Mouse (Mus musculus) embryonic facial prominence, embryonic 12.5 days (tissue): Measurements from ENCODE around the gene Olfr166. TPM values are rescaled to one million over a fixed set of nuclear protein-coding genes. Genes with fewer than 3 reads are reported as not detected.
"Not testable (repeated sequence)": the region's sequence is repeated elsewhere in the genome, so short reads cannot be mapped to it uniquely, and the experiment has no call there.

Experiments
- ATAC-seq: fragments of 200-750 bp; cut with Nextera tagmentation; 2 replicates; pipeline ENCODE4 v1.8.0; 2017; ENCODE audit not compliant: insufficient number of reproducible peaks, insufficient read depth, low FRiP score, low TSS enrichment
- H3K27ac ChIP-seq: fragments of 300-500 bp; sonication (generic); 2 replicates; pipeline ENCODE4 v1.5.1; 2016; ENCODE audit warnings: mild to moderate bottlenecking
- H3K27me3 ChIP-seq: fragments of 300-500 bp; sonication (generic); 2 replicates; pipeline ENCODE4 v1.6.1; 2016; ENCODE audit warnings: mild to moderate bottlenecking, moderate library complexity
- H3K36me3 ChIP-seq: fragments of 300-500 bp; sonication (generic); 2 replicates; pipeline ENCODE4 v1.6.1; 2016; ENCODE audit warnings: mild to moderate bottlenecking
- H3K4me1 ChIP-seq: fragments of 300-500 bp; sonication (generic); 2 replicates; pipeline ENCODE4 v1.6.1; 2016
- H3K4me2 ChIP-seq: fragments of 300-500 bp; sonication (generic); replicated peaks from 2 replicates; pipeline ENCODE4 v1.6.1; 2016; ENCODE audit warnings: mild to moderate bottlenecking, moderate library complexity
- H3K4me3 ChIP-seq: fragments of 300-500 bp; sonication (generic); 2 replicates; pipeline ENCODE4 v1.5.1; 2016; ENCODE audit warnings: mild to moderate bottlenecking
- H3K9ac ChIP-seq: fragments of 300-500 bp; sonication (generic); 2 replicates; pipeline ENCODE4 v1.6.1; 2016; ENCODE audit warnings: mild to moderate bottlenecking, moderate library complexity
- H3K9me3 ChIP-seq: fragments of 300-500 bp; sonication (generic); 2 replicates; pipeline ENCODE4 v1.6.1; 2016; ENCODE audit warnings: mild to moderate bottlenecking, moderate library complexity
- WGBS: fragments of 180-500 bp; shearing (Covaris S2); methylation state at CpG from one replicate; pipeline ENCODE4 v1.1.7; 2016; 5-methylcytosine and 5-hydroxymethylcytosine counted together
- polyA plus RNA-seq: library from polyadenylated mRNA; unstranded; fragments of >200 nt; fragmentation: Nextera tagmentation; extraction: Ambion mirVana; gene quantifications from 2 replicates; pipeline ENCODE4 v1.2.1, GENCODE M21; 2016

Gene Olfr166
- polyA plus RNA-seq, result not detected in 2 replicates

DNA sequence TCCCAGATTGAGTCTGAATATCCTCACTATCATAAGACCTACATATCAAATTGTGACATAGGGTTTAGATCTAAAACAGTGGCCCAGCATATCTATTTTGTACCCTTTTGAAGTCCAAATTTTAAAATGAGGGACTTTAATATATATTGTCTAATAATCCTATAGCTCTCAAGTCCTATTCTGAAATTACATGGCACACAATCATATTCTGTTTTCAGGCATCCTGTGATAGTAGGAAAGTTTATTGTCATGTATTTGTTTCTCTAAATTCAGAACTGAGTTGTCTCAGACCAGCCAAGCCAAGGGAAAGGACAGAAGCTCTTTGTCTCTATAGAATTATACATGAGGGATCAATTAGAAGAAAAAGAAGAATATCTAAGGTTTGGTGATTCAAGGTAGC, at the start of gene Olfr166:
Gene Olfr166 (plus strand): TSS at position 301 of the 400 bp plus-strand sequence.
- no peaks in the 10 kb centered on the region for H3K27me3 ChIP-seq
- H3K4me2 ChIP-seq, result no peak within 1 kb of the TSS
- H3K36me3 ChIP-seq, result no peaks in the 10 kb centered on the region
- H3K9me3 ChIP-seq, result no peaks in the 10 kb centered on the region
- H3K4me3 ChIP-seq, result no peak within 1 kb of the TSS
- H3K9ac ChIP-seq, result no peak within 1 kb of the TSS
- ATAC-seq, result no peak
- H3K4me1 ChIP-seq, result no peaks in the 10 kb centered on the region
- no peak within 1 kb of the TSS for H3K27ac ChIP-seq

DNA sequence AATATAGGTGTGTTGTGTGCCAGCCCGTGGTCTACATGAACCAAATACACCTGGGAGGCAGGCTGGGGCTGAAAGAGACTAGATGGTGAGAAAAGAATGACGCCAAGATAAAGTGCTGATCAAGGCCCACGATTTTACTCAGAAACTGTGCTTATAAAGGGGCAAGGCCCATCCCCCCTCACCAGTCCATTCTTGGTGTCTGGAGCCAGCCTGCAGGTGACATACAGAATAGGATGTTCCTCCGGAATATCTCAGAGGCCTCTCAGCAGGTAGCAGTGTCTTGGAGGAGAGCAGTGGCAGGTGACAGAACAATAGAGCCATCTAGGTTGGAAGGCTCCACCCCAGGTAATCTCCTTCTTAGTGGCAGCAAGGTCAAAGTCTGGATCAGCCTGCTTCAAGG, 24.8 kb upstream of the Olfr166 start:
- not testable (repeated sequence) for H3K36me3 ChIP-seq, H3K27me3 ChIP-seq, H3K4me2 ChIP-seq, H3K9ac ChIP-seq, H3K4me1 ChIP-seq, H3K4me3 ChIP-seq, H3K9me3 ChIP-seq, ATAC-seq, H3K27ac ChIP-seq
- 70% methylated on average over 4 of the region's 4 CpGs for WGBS

DNA sequence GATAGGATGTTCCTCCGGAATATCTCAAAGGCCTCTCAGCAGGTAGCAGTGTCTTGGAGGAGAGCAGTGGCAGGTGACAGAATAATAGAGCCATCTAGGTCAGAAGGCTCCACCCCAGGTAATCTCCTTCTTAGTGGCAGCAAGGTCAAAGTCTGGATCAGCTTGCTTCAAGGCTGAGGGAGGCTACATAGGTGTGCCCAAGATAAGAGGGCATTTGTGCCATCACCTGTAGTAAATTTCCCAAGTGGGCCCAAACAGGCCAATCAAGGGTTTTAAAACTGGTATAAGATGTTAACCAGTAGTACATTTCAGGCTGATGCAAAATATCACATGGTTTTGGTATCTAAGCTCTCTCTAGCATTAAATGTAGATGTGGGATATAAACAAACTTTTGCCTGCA, 19.1 kb upstream of the Olfr166 start:
- H3K4me2 ChIP-seq, result no peak overlapping the region
- no peaks in the 10 kb centered on the region for H3K36me3 ChIP-seq
- H3K4me1 ChIP-seq, result no peaks in the 10 kb centered on the region
- H3K9ac ChIP-seq, result no peak overlapping the region
- no peak overlapping the region for H3K27ac ChIP-seq
- ATAC-seq, result no peak
- no peaks in the 10 kb centered on the region for H3K9me3 ChIP-seq
- WGBS, result 100% methylated on average over 1 of the region's 1 CpGs
- H3K27me3 ChIP-seq, result no peaks in the 10 kb centered on the region
- no peak overlapping the region for H3K4me3 ChIP-seq

DNA sequence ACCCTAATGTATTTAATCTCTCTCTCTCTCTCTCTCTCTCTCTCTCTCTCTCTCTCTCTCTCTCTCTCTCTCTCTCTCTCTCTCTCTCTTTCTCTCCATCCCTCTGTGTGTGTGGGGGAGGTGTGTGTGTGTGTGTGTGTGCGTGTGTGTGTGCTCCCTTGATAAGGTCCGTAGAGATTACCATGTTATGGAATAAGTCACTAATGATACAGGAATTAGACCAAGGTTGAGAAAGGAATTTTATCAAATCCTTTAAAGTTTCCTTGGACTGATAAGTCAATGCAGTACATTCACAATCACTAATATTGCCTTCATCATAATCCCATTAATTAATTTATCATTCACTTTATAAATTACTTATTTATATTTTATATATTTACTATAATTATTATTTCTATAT, 38.7 kb downstream of the Olfr166 start, which contains the start of gene Olfr167:
Gene Olfr167 (minus strand): TSS at position 101 of the 400 bp plus-strand sequence.
- H3K36me3 ChIP-seq, result no peaks in the 10 kb centered on the region
- no peaks in the 10 kb centered on the region for H3K27me3 ChIP-seq
- H3K4me2 ChIP-seq, result no peak within 1 kb of the TSS
- H3K27ac ChIP-seq, result no peak within 1 kb of the TSS
- whole genome bisulfite sequencing, result 96% methylated on average over 2 of the region's 2 CpGs
- no peaks in the 10 kb centered on the region for H3K4me1 ChIP-seq
- no peak within 1 kb of the TSS for H3K9ac ChIP-seq
- H3K9me3 ChIP-seq, result no peaks in the 10 kb centered on the region
- H3K4me3 ChIP-seq, result no peak within 1 kb of the TSS
- ATAC-seq, result no peak

DNA sequence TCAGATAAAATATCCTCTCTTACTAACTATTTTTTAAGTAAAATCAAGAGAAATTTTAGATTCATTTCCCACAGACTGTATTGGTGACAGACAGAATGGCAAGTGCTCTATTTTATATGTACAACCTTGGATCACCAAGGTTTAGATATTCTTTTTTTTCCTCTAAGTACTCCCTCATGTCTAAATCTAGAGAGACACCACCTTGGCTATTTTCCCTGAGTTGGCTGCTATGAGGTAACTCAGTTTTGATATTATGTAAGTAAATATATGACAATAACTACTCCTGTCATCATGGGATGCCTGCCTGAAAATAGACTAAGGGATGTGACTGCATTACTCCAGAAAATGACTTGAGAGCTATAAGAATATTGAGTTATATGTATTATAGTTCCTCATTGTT, 52.0 kb downstream of the Olfr166 start, which contains the start of gene Olfr168:
Gene Olfr168 (minus strand): TSS at position 101 of the 400 bp plus-strand sequence.
- H3K9me3 ChIP-seq, result no peaks in the 10 kb centered on the region
- H3K27me3 ChIP-seq, result no peaks in the 10 kb centered on the region
- H3K4me2 ChIP-seq, result no peak within 1 kb of the TSS
- no peak within 1 kb of the TSS for H3K27ac ChIP-seq
- H3K4me3 ChIP-seq, result no peak within 1 kb of the TSS
- ATAC-seq, result no peak
- no peaks in the 10 kb centered on the region for H3K36me3 ChIP-seq
- H3K9ac ChIP-seq, result no peak within 1 kb of the TSS
- no peaks in the 10 kb centered on the region for H3K4me1 ChIP-seq

Other genes with a start within 250 kb of the Olfr166 start
- not detected in 2 replicates for gene Olfr164, start 169.6 kb upstream of the Olfr166 start, polyA plus RNA-seq
- not detected in 2 replicates for gene Olfr165, start 60.6 kb upstream of the Olfr166 start, polyA plus RNA-seq
- not detected in 2 replicates for gene Olfr167, start 38.6 kb downstream of the Olfr166 start, polyA plus RNA-seq
- gene Olfr168, start 51.9 kb downstream of the Olfr166 start, polyA plus RNA-seq, result not detected in 2 replicates
- gene Olfr169, start 88.1 kb downstream of the Olfr166 start, polyA plus RNA-seq, result not detected in 2 replicates
- gene Olfr170, start 128.2 kb downstream of the Olfr166 start, polyA plus RNA-seq, result not detected in 2 replicates
- not detected in 2 replicates for gene Olfr171, start 146.2 kb downstream of the Olfr166 start, polyA plus RNA-seq
- gene Lamp3, start 222.7 kb downstream of the Olfr166 start, polyA plus RNA-seq, result 0.05 TPM in 1 of 2 replicates, not detected in the other